Mouse (Mus musculus): ENCODE measurements around the gene Cenpu. TPM values are rescaled to one million over a fixed set of nuclear protein-coding genes. Genes with fewer than 3 reads are reported as not detected.

Cenpu gene
- polyA plus RNA-seq, 1 experiment from 2014 or later, result 23.9 TPM

GRCm38 (mm10) chr8:46617690-46618620, 66.1 kb downstream of the Cenpu start:
- H3K4me2 ChIP-seq, result peak overlapping the region; percentile 90
- H3K9ac ChIP-seq (replicated peaks), result peak overlapping the region; percentile 87
- no peaks in the 10 kb centered on the region for H3K27me3 ChIP-seq
- under 1% methylated on average over 38 of the region's 38 CpGs for WGBS
- H3K4me3 ChIP-seq (replicated peaks), result peak overlapping the region; percentile 78
- H3K4me1 ChIP-seq (replicated peaks), result peaks cover 32% of the 10 kb centered on the region
- H3K9me3 ChIP-seq, result no peaks in the 10 kb centered on the region
- no peaks in the 10 kb centered on the region for H3K36me3 ChIP-seq
- ATAC-seq (ENCODE audit: insufficient number of reproducible peaks, insufficient read depth, low FRiP score, low TSS enrichment, low read depth), result peak; percentile 43
- H3K27ac ChIP-seq, result peak overlapping the region; percentile 95

DNA sequence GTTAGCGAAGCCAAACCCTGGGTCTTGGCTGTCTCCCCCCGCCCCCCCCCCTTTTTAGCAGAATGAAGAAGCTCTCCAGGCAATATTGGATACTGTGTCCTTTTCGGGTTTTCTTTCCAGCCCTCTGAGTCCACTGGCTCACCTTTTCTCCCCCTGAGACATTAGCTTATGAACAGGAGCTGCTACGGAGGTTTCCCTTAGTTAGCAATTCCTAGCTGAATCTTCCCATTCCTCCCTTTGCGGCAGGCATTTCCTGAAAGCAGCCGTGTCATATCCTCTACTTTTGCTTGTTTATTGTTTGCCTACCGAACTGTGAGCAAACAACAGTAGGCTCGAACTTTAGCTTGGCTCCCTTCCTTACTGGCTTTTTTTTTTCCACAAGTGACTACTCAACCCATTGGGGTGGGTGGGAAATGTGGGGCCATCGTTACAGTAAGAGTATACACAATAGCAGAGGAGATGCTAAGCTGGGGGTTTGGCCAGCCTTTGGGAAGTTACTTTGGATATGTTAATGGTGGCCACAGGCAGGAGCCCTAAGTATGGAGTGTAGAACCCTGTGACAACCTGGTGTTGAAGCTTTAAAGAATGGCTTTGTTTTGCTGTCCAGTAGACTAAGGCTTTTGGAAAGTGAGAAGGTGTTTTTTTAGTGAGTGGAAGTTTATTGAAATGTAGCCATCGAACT, 67.0 kb downstream of the Cenpu start:
- H3K36me3 ChIP-seq, result no peaks in the 10 kb centered on the region
- H3K9ac ChIP-seq (replicated peaks), result peak overlapping the region; percentile 87
- peak overlapping the region; percentile 90 for H3K4me2 ChIP-seq
- H3K27ac ChIP-seq, result no peak overlapping the region
- 3% methylated on average over 9 of the region's 10 CpGs for WGBS
- no peak for ATAC-seq (ENCODE audit: insufficient number of reproducible peaks, insufficient read depth, low FRiP score, low TSS enrichment, low read depth)
- H3K27me3 ChIP-seq, result no peaks in the 10 kb centered on the region
- peak overlapping the region; percentile 78 for H3K4me3 ChIP-seq (replicated peaks)
- H3K9me3 ChIP-seq, result no peaks in the 10 kb centered on the region
- peaks cover 26% of the 10 kb centered on the region for H3K4me1 ChIP-seq (replicated peaks)

- ATAC-seq (ENCODE audit: insufficient number of reproducible peaks, insufficient read depth, low FRiP score, low TSS enrichment, low read depth), result no peak
- H3K36me3 ChIP-seq, result 0 out of 2 replicates have a peak, but pooled peaks cover 4% of the 10 kb centered on the region
- 89% methylated on average over 9 of the region's 9 CpGs for WGBS
Observed at GRCm38 (mm10) chr8:46622446-46623270, 70.8 kb downstream of the Cenpu start.

GRCm38 (mm10) chr8:46625166-46625565, 73.3 kb downstream of the Cenpu start:
- H3K9me3 ChIP-seq, result no peaks in the 10 kb centered on the region
- no peak overlapping the region for H3K27ac ChIP-seq
- H3K27me3 ChIP-seq, result no peaks in the 10 kb centered on the region
- no peak overlapping the region for H3K4me3 ChIP-seq (replicated peaks)
- H3K4me1 ChIP-seq (replicated peaks), result peaks cover 12% of the 10 kb centered on the region; the same call in 1 of the 2 replicates
- WGBS, result 56% methylated on average over 1 of the region's 1 CpGs
- ATAC-seq (ENCODE audit: insufficient number of reproducible peaks, insufficient read depth, low FRiP score, low TSS enrichment, low read depth), result no peak
- no peak overlapping the region for H3K9ac ChIP-seq (replicated peaks)
- peaks cover 17% of the 10 kb centered on the region for H3K36me3 ChIP-seq
- H3K4me2 ChIP-seq, result no peak overlapping the region

More at GRCm38 (mm10) chr8:46622446-46623270, 70.8 kb downstream of the Cenpu start:
- Histone ChIP-seq H3K9me3 (no peaks in the 10 kb centered on the region), H3K4me2 (no peak overlapping the region), H3K9ac (replicated peaks) (no peak overlapping the region), H3K27me3 (no peaks in the 10 kb centered on the region), H3K27ac (no peak overlapping the region), H3K4me3 (replicated peaks) (no peak overlapping the region), H3K4me1 (replicated peaks) (peaks cover 26% of the 10 kb centered on the region)

- H3K4me2 ChIP-seq, result no peak overlapping the region
- H3K27ac ChIP-seq, result no peak overlapping the region
- ATAC-seq (ENCODE audit: insufficient number of reproducible peaks, insufficient read depth, low FRiP score, low TSS enrichment, low read depth), result no peak
- no peak overlapping the region for H3K9ac ChIP-seq (replicated peaks)
- peaks cover 31% of the 10 kb centered on the region for H3K36me3 ChIP-seq
- no peak overlapping the region for H3K4me3 ChIP-seq (replicated peaks)
- H3K9me3 ChIP-seq, result no peaks in the 10 kb centered on the region
- peaks cover 12% of the 10 kb centered on the region; the same call in 1 of the 2 replicates for H3K4me1 ChIP-seq (replicated peaks)
- no peaks in the 10 kb centered on the region for H3K27me3 ChIP-seq
- WGBS, result 93% methylated on average over 5 of the region's 5 CpGs
Observed at GRCm38 (mm10) chr8:46626642-46627041, 74.8 kb downstream of the Cenpu start.

DNA sequence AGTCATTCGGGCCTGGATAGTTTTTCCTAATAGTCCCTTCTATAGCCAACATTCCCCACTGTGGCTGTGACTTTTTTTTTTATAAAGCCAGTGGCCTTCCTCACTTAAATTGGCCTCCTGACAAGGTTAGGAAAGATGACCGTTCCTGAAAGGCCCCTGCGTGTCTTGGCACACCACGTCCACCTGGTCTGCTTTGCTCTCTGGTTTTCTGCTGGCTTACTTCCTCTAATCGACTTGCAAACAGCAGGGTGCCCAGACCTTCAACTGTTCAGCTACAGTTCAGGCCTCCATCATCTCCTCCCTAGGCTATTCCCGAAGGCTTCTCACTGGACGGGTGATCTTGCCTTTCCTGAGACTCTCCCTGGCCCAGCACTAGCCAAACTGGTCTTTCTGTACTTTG, 76.1 kb downstream of the Cenpu start:
- WGBS, result 56% methylated on average over 7 of the region's 7 CpGs
- no peak overlapping the region for H3K9ac ChIP-seq (replicated peaks)
- peaks cover 43% of the 10 kb centered on the region for H3K36me3 ChIP-seq
- H3K27ac ChIP-seq, result no peak overlapping the region
- H3K4me2 ChIP-seq, result no peak overlapping the region
- no peaks in the 10 kb centered on the region for H3K27me3 ChIP-seq
- no peaks in the 10 kb centered on the region for H3K9me3 ChIP-seq
- no peak overlapping the region for H3K4me3 ChIP-seq (replicated peaks)
- ATAC-seq (ENCODE audit: insufficient number of reproducible peaks, insufficient read depth, low FRiP score, low TSS enrichment, low read depth), result no peak
- H3K4me1 ChIP-seq (replicated peaks), result peaks cover 12% of the 10 kb centered on the region; the same call in 1 of the 2 replicates

DNA sequence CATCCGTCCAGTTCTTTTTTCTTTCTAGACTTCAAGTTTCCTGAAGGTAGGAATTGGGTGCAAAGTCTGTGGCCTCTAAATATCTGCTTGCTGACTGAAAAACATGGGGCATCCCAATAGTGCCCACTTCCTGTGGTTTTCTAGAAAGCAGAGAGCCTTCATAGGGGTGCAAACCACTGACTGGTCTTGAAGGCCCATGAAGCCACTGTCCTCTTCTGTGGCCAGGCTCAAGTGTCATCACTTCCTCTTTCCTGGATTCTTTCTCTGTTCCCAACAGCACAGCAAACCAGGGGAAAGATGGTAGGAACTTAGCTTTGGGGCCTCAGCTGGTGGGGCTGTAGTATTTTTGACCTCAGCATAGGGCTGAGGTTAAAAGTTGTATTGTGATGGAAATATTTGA, 76.8 kb downstream of the Cenpu start:
- H3K4me3 ChIP-seq (replicated peaks), result no peak overlapping the region
- H3K9ac ChIP-seq (replicated peaks), result no peak overlapping the region
- no peaks in the 10 kb centered on the region for H3K9me3 ChIP-seq
- 85% methylated on average over 1 of the region's 1 CpGs for WGBS
- peaks cover 51% of the 10 kb centered on the region for H3K36me3 ChIP-seq
- H3K27ac ChIP-seq, result no peak overlapping the region
- H3K27me3 ChIP-seq, result no peaks in the 10 kb centered on the region
- no peak overlapping the region for H3K4me2 ChIP-seq
- ATAC-seq (ENCODE audit: insufficient number of reproducible peaks, insufficient read depth, low FRiP score, low TSS enrichment, low read depth), result no peak
- peaks cover 12% of the 10 kb centered on the region; the same call in 1 of the 2 replicates for H3K4me1 ChIP-seq (replicated peaks)

Other genes starting within 250 kb of the Cenpu start
- gene Acsl1, start 81.0 kb upstream of the Cenpu start, polyA plus RNA-seq (2016; fragmentation: Nextera tagmentation; extraction: Ambion mirVana), result 8.4 and 8.9 TPM in 2 replicates
- gene Primpol, start 65.2 kb downstream of the Cenpu start, polyA plus RNA-seq (2016; fragmentation: Nextera tagmentation; extraction: Ambion mirVana), result 14.9 and 18.4 TPM in 2 replicates
- gene Casp3, start 65.3 kb downstream of the Cenpu start, polyA plus RNA-seq (2016; fragmentation: Nextera tagmentation; extraction: Ambion mirVana), result 132 and 138 TPM in 2 replicates
- 13.3 and 13.6 TPM in 2 replicates for gene Irf2, start 187.7 kb downstream of the Cenpu start, polyA plus RNA-seq (2016; fragmentation: Nextera tagmentation; extraction: Ambion mirVana)

Measured in limb, embryonic 12.5 days (tissue).